Mouse (Mus musculus) limb, embryonic 12.5 days (tissue): ENCODE measurements around the gene AA986860. TPM values are rescaled to one million over a fixed set of nuclear protein-coding genes. Genes with fewer than 3 reads are reported as not detected.

ENCODE experiments used
- ATAC-seq: fragments of 200-750 bp; cut with Nextera tagmentation; 2 replicates; pipeline ENCODE4 v1.8.0; 2017; ENCODE audit warnings: low read depth, moderate TSS enrichment; ENCODE audit not compliant: insufficient number of reproducible peaks, insufficient read depth, low FRiP score, low TSS enrichment
- H3K27ac ChIP-seq: fragments of 300-500 bp; sonication (generic); 2 replicates; pipeline ENCODE4 v1.5.1; 2016; ENCODE audit warnings: mild to moderate bottlenecking, moderate library complexity
- H3K27me3 ChIP-seq: fragments of 300-500 bp; sonication (generic); 2 replicates; pipeline ENCODE4 v1.6.1; 2016; ENCODE audit warnings: mild to moderate bottlenecking, moderate library complexity
- H3K36me3 ChIP-seq: fragments of 300-500 bp; sonication (generic); 2 replicates; pipeline ENCODE4 v1.6.1; 2016; ENCODE audit warnings: mild to moderate bottlenecking, moderate library complexity
- H3K4me1 ChIP-seq: fragments of 300-500 bp; sonication (generic); replicated peaks from 2 replicates; pipeline ENCODE4 v1.6.1; 2016
- H3K4me2 ChIP-seq: fragments of 300-500 bp; sonication (generic); 2 replicates; pipeline ENCODE4 v1.6.1; 2016; ENCODE audit warnings: mild to moderate bottlenecking, moderate library complexity
- H3K4me3 ChIP-seq: fragments of 300-500 bp; sonication (generic); replicated peaks from 2 replicates; pipeline ENCODE4 v1.5.1; 2016; ENCODE audit warnings: mild to moderate bottlenecking
- H3K9ac ChIP-seq: fragments of 300-500 bp; sonication (generic); replicated peaks from 2 replicates; pipeline ENCODE4 v1.6.1; 2016; ENCODE audit warnings: mild to moderate bottlenecking, moderate library complexity
- H3K9me3 ChIP-seq: fragments of 300-500 bp; sonication (generic); 2 replicates; pipeline ENCODE4 v1.6.1; 2016; ENCODE audit warnings: mild to moderate bottlenecking, moderate library complexity
- WGBS: fragments of 180-500 bp; shearing (Covaris S2); methylation state at CpG from one replicate; pipeline ENCODE4 v1.1.7; 2016; 5-methylcytosine and 5-hydroxymethylcytosine counted together
- polyA plus RNA-seq: library from polyadenylated mRNA; unstranded; fragments of >200 nt; fragmentation: Nextera tagmentation; extraction: Ambion mirVana; gene quantifications from 2 replicates; pipeline ENCODE4 v1.2.1, GENCODE M21; 2016

The AA986860 gene
- polyA plus RNA-seq, 1 experiment from 2014 or later: 0.54 TPM

GRCm38 (mm10) chr1:130745591-130745990 lies 13.8 kb downstream of the AA986860 start:
- no peaks in the 10 kb centered on the region for H3K4me1 ChIP-seq
- ATAC-seq: no peak
- no peaks in the 10 kb centered on the region for H3K9me3 ChIP-seq
- no peaks in the 10 kb centered on the region for H3K36me3 ChIP-seq
- no peak overlapping the region for H3K4me3 ChIP-seq
- no peak overlapping the region for H3K9ac ChIP-seq
- H3K27ac ChIP-seq: no peak overlapping the region
- H3K4me2 ChIP-seq: no peak overlapping the region
- no peaks in the 10 kb centered on the region for H3K27me3 ChIP-seq
- WGBS: 97% methylated on average over 3 of the region's 3 CpGs

- H3K9me3 ChIP-seq: no peaks in the 10 kb centered on the region
- no peaks in the 10 kb centered on the region for H3K36me3 ChIP-seq
- H3K4me3 ChIP-seq: no peak overlapping the region
- no peak overlapping the region for H3K4me2 ChIP-seq
- H3K27me3 ChIP-seq: no peaks in the 10 kb centered on the region
- H3K4me1 ChIP-seq: no peaks in the 10 kb centered on the region
- no peak overlapping the region for H3K9ac ChIP-seq
- WGBS: 87% methylated on average over 3 of the region's 3 CpGs
- no peak for ATAC-seq
- H3K27ac ChIP-seq: no peak overlapping the region
Observed at GRCm38 (mm10) chr1:130746819-130747218, 15.0 kb downstream of the AA986860 start.

- H3K4me1 ChIP-seq: no peaks in the 10 kb centered on the region
- H3K9ac ChIP-seq: no peak overlapping the region
- no peak overlapping the region for H3K4me3 ChIP-seq
- H3K9me3 ChIP-seq: no peaks in the 10 kb centered on the region
- no peak overlapping the region for H3K4me2 ChIP-seq
- no peak for ATAC-seq
- no peaks in the 10 kb centered on the region for H3K27me3 ChIP-seq
- H3K36me3 ChIP-seq: no peaks in the 10 kb centered on the region
- no peak overlapping the region for H3K27ac ChIP-seq
- 75% methylated on average over 9 of the region's 9 CpGs for WGBS
Observed at GRCm38 (mm10) chr1:130759689-130760088, 27.9 kb downstream of the AA986860 start.

- Histone ChIP-seq H3K4me1 (no peaks in the 10 kb centered on the region), H3K27ac (no peak overlapping the region), H3K9ac (no peak overlapping the region), H3K27me3 (no peaks in the 10 kb centered on the region), H3K4me2 (no peak overlapping the region), H3K36me3 (no peaks in the 10 kb centered on the region), H3K4me3 (no peak overlapping the region), H3K9me3 (no peaks in the 10 kb centered on the region)
- ATAC-seq: no peak
- 84% methylated on average over 1 of the region's 1 CpGs for WGBS
Observed at GRCm38 (mm10) chr1:130761597-130761996, 29.8 kb downstream of the AA986860 start.

- Histone ChIP-seq H3K27ac (no peak overlapping the region), H3K4me1 (no peaks in the 10 kb centered on the region), H3K9ac (no peak overlapping the region), H3K4me2 (no peak overlapping the region), H3K27me3 (no peaks in the 10 kb centered on the region), H3K36me3 (no peaks in the 10 kb centered on the region), H3K9me3 (no peaks in the 10 kb centered on the region), H3K4me3 (no peak overlapping the region)
- WGBS: 84% methylated on average over 3 of the region's 3 CpGs
- no peak for ATAC-seq
Observed at GRCm38 (mm10) chr1:130762045-130762760, 30.4 kb downstream of the AA986860 start.

GRCm38 (mm10) chr1:130764027-130764461 lies 32.3 kb downstream of the AA986860 start:
- H3K36me3 ChIP-seq: no peaks in the 10 kb centered on the region
- H3K4me3 ChIP-seq: no peak overlapping the region
- H3K4me2 ChIP-seq: no peak overlapping the region
- H3K9ac ChIP-seq: no peak overlapping the region
- WGBS: 87% methylated on average over 12 of the region's 12 CpGs
- H3K4me1 ChIP-seq: no peaks in the 10 kb centered on the region
- no peak overlapping the region for H3K27ac ChIP-seq
- no peaks in the 10 kb centered on the region for H3K9me3 ChIP-seq
- no peak for ATAC-seq
- H3K27me3 ChIP-seq: no peaks in the 10 kb centered on the region

- H3K4me1 ChIP-seq: no peaks in the 10 kb centered on the region
- H3K4me3 ChIP-seq: no peak overlapping the region
- H3K9ac ChIP-seq: no peak overlapping the region
- 86% methylated on average over 5 of the region's 5 CpGs for WGBS
- no peaks in the 10 kb centered on the region for H3K27me3 ChIP-seq
- H3K27ac ChIP-seq: no peak overlapping the region
- no peak for ATAC-seq
- no peak overlapping the region for H3K4me2 ChIP-seq
- no peaks in the 10 kb centered on the region for H3K9me3 ChIP-seq
- no peaks in the 10 kb centered on the region for H3K36me3 ChIP-seq
Observed at GRCm38 (mm10) chr1:130767066-130767465, 35.3 kb downstream of the AA986860 start.

- H3K4me1 ChIP-seq: no peaks in the 10 kb centered on the region
- H3K9me3 ChIP-seq: no peaks in the 10 kb centered on the region
- no peak overlapping the region for H3K4me3 ChIP-seq
- H3K9ac ChIP-seq: no peak overlapping the region
- no peaks in the 10 kb centered on the region for H3K36me3 ChIP-seq
- ATAC-seq: no peak
- no peak overlapping the region for H3K27ac ChIP-seq
- no peak overlapping the region for H3K4me2 ChIP-seq
- 90% methylated on average over 2 of the region's 2 CpGs for WGBS
- no peaks in the 10 kb centered on the region for H3K27me3 ChIP-seq
Observed at GRCm38 (mm10) chr1:130769925-130770324, 38.1 kb downstream of the AA986860 start.

- Histone ChIP-seq H3K4me1 (no peaks in the 10 kb centered on the region), H3K9ac (no peak overlapping the region), H3K36me3 (no peaks in the 10 kb centered on the region), H3K4me2 (no peak overlapping the region), H3K27ac (no peak overlapping the region), H3K27me3 (no peaks in the 10 kb centered on the region), H3K9me3 (no peaks in the 10 kb centered on the region), H3K4me3 (no peak overlapping the region)
- no peak; the same call in 1 of the 2 replicates for ATAC-seq
- 81% methylated on average over 4 of the region's 4 CpGs for WGBS
Observed at GRCm38 (mm10) chr1:130770487-130770886, 38.7 kb downstream of the AA986860 start.

GRCm38 (mm10) chr1:130770981-130771494 lies 39.3 kb downstream of the AA986860 start:
- no peak for ATAC-seq
- 77% methylated on average over 3 of the region's 3 CpGs for WGBS
- Histone ChIP-seq H3K4me3 (no peak overlapping the region), H3K36me3 (no peaks in the 10 kb centered on the region), H3K4me1 (no peaks in the 10 kb centered on the region), H3K27me3 (no peaks in the 10 kb centered on the region), H3K9me3 (no peaks in the 10 kb centered on the region), H3K9ac (no peak overlapping the region), H3K4me2 (no peak overlapping the region), H3K27ac (no peak overlapping the region)

GRCm38 (mm10) chr1:130775234-130775633 lies 43.5 kb downstream of the AA986860 start:
- Histone ChIP-seq H3K27ac (no peak overlapping the region), H3K36me3 (no peaks in the 10 kb centered on the region), H3K4me2 (no peak overlapping the region), H3K27me3 (no peaks in the 10 kb centered on the region), H3K4me3 (no peak overlapping the region), H3K4me1 (no peaks in the 10 kb centered on the region), H3K9me3 (no peaks in the 10 kb centered on the region), H3K9ac (no peak overlapping the region)
- ATAC-seq: no peak
- 88% methylated on average over 2 of the region's 2 CpGs for WGBS
